Mouse (Mus musculus): ENCODE measurements around the gene Cpa5.

Gene Cpa5

DNA sequence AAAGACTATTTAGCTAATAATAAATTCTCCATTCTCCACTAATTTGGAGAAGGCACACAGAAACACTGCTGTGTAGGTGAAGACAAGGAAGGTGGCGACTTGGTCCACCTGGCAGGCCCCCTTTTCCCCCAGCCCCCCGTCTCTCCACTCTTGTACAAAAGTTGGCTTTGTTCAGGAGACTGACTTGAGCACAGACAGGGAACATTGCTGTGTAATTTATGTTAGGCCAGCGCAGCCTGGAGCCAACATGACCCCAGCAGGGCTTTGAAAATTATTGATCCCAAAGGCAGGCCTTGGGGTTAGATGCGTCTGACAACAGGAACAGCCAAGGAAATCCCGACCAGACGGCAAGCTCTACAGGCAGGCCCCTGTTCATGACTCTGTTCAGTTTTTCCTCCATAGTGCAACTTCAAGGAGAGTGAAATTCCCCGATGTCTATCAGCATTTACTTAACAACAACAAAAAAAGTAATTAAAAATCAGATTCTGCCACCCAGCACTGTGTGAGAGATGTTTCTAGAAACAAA is 6.4 kb upstream of the Cpa5 start:
- DNase-seq, result no peak

DNA sequence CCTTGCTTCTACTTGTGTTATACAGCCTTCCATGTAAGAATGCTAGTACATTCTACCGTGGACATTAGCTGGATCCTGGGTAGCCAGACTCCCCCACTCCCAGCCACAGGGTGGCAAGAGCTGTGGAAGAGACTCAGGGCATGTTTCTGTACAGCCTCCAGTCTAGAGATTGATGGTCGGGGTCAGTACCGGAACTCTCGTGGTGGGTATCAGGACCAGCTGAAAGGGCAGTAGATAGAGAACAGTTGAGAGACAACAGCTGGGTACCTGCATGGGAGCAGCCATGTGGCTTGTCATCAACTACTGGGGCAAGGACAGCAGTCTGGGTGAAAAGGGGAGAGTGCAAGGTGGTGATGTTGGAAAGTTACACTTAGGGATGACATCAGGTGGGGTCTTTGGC is 5.7 kb upstream of the Cpa5 start:
- DNase-seq, result no peak

DNA sequence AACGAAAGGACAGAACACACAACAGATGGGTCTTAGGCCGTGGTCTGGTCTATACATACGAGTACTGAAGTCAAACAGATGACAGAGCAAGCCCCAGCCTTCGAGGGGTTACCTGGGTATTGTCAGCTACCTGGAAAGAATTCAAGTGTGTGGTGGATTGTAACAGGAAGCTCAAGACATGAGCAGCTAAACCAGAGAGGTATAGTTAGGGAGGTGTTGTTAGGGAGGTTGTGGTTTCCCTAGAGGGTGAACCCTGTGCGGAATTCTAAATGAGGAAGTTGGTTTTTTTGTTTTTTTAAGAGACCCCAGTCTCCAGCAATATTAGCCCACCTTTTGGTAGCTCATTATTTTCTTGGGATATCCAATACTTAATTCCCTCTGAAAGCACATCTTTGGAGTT is 5.1 kb upstream of the Cpa5 start:
- no peak for DNase-seq

DNA sequence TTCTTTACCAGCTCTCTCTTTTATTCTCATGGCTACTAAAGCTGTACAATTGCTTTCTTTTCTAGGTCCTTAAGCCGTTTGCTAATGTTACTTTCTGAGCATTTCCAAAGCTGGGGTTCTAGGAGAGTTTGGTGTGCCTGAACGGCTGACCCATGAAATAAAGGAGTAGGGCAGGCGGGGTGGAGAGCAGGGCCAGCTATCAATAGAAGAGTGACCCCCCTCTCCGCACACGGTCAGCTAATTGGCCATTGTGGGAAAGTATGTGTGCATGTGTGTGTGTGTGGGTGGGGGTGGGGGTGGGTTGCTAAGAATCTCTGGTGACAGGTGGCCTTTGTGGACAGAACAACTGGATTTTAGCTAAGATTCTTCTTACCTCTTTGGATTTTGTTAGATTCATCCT is 402 bp downstream of the Cpa5 start:
- no peak for DNase-seq

GRCm38 (mm10) chr6:30614251-30614650 is 3.4 kb downstream of the Cpa5 start:
- DNase-seq, result no peak

- DNase-seq, result no peak
These were observed 4.9 kb downstream of the Cpa5 start for GRCm38 (mm10) chr6:30615741-30616140.

DNA sequence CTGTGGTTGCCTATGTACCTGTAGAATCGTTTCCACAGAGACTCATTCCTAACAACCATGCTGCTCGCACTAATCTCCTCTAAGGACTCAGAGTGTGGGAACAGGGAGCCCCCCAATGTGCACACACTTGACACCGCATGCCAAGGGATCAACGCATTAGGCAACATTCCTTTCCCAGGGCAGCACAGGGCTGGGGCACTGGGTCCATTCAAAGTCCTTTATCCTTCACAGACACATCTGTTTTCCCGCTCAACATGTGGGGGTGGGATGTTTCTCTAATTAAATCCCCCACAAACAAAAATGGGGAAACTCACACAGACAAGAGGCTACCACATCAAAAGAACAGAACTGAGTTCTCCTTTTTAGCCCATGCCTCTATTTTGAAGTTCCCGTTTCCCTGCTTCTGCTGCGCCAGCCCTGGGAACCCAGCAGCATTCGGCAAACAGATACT is 5.7 kb downstream of the Cpa5 start:
- DNase-seq, result no peak

DNA sequence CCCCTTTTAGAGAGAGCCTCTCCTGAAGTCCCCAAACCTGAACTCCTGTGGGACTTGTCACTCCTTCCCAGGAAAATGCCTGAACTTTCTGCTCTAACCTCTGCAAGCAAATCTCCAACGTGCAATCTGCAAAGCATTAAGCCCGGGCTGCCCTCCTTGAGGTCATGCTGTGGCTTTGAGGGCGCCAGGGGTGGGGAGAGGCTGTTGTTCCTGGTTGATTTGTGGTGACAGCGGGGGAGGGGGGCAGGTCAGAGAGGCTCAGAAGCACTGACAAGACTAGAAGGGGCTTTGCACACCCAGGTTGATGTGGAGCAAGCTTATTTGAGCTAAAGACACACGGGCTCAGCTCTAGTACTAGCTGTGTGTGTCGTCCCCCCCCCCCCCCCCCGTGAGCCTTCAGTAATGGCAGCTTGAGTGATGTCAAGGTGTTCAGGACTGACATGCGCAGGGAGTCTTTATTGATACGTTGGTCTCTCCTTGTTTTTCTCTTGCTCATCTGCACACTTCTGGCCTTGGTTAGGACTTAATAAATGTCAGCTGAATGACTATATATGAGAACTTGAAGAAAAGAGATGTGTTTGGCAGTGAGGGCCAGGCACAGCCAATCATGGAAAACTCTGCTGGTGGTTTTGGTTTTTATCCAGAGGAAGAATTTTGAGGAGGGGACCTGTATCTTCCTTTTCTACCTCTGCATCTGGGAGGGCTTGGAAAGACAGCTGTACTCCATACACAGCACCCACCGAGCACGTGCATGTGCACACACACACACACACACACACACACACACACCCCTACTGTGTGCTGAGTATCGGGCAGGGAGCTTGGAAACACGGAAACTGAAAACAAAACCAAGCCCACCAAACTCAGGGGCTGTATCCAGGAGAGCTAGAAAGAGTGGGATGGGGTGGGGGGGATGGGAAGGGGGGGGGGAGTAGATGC is 6.5 kb downstream of the Cpa5 start:
- DNase-seq, result peak in 1 of 2 experiments; percentile 11

DNA sequence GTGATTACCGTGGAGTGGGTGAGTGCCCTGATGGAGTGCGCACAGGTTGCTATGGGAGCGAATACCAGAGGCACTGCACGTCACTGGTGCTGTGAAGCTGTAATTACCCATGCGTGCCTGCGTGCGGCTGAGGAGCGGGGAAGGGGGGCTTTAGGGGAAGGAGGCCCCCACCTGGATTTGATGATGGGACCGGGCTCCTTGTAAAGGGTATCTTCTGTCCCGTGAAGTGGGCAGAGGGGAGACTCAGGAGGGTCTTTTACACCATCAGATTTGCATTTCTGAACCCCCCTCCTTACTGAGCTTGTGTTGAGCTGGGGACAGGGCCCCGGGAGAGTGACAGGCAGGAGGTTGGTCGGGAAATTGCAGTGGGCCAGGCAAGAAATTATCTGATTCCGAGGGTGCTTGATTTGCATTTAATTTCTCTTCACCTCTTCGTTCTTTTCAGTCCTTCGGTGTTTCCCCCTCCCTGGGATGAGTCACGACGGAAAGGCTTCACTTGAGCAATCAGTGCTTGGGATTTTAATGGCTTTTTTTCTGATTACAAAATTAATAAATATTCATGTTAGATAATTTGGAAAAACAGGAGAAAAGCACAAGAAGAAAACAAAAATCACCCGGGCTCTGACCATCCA is 7.3 kb downstream of the Cpa5 start:
- DNase-seq, result peak; percentile 30 to 38

DNA sequence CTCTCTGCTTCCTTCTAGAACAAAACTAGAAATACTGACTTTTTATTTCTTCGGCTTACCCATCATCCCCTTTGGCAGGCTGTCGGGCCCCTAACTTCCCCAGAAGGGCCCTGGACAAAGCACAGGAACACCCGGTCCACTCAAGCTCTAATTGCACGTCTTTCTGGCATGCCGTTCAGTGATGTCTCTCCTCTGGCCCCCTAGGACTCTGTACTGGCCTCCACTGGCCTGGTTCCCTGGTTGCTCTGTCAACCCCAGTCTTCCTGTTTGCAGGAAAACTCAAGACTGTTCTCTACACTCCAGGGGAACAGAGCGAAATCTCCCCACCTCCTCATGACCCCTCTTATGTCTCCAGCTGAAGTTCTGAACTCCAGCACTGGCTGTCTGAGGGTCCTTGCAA is 7.9 kb downstream of the Cpa5 start:
- no peak for DNase-seq

DNA sequence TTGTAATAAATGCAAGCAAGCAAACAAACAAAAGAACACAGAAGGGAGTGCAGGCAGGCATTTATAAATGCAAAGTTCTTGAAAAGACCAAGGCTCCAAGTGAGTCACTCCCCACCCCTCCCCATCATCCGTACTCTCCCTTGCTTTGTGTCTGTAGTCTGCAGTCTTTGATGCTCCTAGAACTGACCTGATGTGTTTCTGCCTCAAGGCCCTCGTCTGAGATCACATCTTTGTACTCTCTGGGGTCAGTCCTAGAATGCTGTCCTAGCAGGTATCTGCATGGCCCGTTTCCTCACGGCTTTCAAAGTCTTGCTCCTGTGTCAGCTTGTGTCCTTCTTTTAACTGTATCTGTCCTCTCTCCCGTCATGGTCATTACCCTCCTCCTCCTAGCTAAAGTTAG is 8.8 kb downstream of the Cpa5 start:
- no peak for DNase-seq

DNA sequence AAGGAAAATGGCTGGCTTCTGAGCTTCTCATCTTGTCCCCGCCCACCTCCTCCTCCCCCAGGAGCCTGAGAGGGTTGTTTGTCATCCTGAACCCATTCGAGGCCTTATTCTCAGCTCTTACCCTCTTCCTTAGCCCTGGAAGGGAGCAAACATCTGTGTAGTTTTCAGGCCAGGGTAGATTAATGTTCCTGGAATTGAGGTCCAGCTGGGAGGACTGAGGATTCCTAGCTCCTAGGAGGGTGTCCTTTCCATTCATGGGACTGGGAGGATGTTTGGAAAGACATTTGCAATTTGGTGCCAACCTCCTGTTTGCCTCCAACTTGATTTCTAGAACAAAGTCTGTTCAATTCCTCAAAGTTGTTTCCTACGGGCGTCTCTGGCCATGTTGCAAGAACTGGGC is 9.8 kb downstream of the Cpa5 start:
- DNase-seq, result no peak

GRCm38 (mm10) chr6:30620994-30621393 is 10.2 kb downstream of the Cpa5 start:
- DNase-seq, result no peak

GRCm38 (mm10) chr6:30621986-30622389 is 11.2 kb downstream of the Cpa5 start:
- DNase-seq, result no peak

GRCm38 (mm10) chr6:30624763-30625162 is 14.0 kb downstream of the Cpa5 start:
- no peak for DNase-seq

DNA sequence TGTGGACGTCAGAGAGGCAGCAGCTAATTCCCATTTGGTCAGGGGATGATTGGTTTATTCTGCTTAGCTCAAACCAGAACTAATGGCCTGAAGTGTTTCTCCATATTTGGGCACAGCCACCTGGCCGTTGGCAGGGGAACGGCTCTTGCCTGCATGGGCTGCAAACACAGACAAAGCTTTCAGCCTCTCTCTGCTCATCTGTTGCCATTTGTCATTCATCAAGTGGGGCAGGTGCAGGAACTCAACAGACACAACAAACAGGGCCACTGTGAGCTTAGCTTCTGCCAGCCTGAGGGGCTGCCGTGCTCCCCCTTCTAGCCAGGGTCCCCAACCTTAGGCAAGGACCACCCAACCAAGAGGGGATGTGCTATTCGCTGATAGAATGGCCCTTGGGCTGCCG is 17.3 kb downstream of the Cpa5 start:
- DNase-seq, result peak; percentile 22 to 52

- no peak for DNase-seq
These were observed 19.2 kb downstream of the Cpa5 start for GRCm38 (mm10) chr6:30629989-30630388.

DNA sequence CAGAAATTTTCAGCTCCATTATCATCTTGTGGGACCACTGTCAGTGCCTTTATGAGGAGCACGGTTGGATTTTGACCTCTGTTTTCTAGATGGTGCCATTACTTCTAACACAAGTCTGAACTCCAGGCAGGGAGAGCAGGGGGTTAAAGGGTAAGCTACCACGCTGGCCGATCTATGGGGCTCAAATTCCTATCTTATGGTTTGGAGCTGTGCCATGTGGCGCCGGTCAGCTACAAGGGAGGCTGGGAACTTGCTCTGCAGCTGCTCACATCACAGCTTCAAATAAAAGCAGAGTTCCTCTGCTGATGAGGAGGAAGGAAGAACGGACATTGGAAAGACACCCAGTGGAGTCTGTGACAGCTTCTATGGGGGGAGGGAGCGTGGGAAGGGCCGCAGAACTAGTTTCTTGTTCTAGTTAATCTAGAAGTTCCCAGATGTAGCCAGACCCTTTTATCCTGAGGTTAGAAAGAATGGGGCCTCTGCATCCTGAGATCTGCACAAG is 24.6 kb downstream of the Cpa5 start:
- DNase-seq, result no peak

DNA sequence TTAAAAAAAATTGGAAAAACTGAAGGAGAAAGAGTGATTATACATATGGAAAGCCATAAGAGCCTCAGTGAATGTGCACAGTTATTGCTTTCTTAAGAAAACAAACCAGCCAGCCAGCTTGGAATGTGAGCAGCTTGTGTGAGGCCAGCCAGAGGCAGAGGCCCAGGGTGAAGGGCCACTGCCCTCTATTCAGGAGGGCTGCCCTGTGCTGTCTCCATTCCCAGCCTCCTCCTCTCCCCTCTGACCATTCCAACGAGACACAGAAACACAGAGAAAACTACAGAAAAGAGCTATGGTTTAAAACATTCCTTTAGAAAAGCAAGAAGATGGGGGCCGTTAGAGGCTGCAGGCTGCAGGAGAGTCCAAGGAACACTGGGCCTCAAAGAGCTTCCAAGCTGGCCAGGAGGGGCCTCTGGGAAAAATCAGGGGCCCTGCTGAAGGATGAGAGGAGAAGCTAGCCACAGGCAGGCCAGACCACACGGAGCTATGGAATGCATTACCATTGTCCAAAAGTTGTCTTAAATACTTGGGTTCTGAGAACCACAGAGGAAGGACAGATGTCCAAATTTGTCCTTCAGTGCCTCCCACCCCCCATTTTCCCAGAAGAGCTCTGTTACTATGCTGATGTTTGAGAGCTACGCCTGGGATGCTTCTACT is 25.5 kb downstream of the Cpa5 start:
- no peak for DNase-seq

DNA sequence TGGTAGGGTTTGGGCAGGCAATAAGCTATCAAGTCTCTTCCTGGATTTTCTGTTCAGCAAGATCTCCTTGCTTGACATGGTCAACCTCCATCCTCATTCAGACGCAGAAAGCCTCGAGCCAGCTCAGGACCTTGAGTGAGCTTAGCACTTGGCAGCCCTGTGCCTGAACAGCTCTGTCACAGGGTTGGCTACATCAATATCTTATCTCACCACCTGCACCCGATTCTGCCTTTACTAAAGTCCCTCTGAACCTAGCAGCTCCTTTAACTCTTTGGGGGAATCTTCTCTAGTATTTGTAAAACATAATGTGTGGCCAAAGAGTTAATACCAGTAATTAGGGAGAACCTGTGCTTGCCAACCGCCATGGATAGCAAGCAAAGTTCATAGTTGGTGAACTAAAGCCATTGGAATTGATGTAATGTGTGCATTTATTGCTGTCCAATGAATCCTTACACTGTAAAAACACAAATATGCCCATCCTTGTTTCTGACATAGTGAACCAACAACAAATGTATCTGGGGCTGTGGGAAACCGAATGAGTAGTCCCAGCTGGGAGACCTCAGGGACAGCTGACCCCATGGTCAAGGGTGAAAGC is 28.0 kb downstream of the Cpa5 start, which contains the start of gene Cpa1:
TSS of gene Cpa1 (plus strand) at position 545 of the 595 bp plus-strand sequence.
- no peak for DNase-seq

DNA sequence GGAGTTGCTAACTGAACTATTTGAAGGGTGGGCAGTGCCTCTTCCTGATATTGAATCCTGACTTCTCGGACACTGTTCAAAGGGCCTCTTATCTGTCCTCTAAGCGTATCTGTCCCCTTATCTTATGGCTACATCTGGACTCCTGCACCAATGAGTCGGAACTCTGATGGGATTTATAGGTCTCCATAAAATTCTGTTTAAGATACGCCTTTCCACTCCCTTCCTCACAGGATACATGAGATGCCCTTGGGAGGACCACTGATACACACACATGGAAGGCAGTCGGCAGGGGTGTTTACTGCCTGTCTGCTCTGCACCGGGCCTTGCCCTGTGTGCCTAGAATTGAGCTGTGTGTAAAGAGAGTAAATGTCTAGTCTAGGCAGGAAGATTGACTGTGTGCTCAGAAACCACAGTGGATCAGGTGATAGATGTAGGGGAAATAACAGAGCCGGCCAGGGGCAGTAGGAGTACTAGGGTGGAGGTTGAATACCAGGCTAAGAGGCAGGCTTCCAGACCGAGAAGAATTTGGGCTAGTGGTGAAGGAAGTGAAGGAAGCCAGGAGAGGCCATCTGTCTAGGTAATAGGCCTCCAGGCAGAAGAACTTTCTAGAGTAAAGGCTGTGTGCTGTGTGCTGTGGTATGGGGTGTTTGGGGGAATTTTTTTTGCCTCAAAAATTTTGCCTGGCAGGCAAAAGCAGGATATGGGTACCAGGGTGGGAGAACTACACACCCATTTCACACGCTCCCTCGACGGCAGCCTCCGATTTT is 33.1 kb downstream of the Cpa5 start:
- DNase-seq, result peak in 1 of 2 experiments; percentile 25

DNA sequence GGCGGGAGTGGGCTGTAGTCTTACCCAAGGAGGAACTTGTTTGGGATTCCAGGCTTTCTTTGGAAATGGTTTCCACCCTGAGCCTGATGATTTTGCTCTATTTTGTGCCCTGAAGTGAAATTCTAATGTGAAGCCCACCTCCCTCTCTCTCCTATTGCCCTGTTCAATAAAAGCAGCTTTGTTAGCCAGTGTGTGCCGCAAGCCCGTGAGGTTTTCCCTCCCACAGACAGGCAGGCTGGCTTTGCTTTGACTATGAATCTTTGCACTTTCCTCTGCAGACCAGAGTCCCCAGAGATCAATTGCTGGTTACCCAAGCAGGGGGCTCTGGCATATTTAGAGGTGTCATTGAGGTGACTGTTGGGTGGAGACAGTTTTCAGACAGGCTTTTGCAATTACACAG is 33.7 kb downstream of the Cpa5 start:
- DNase-seq, result no peak
